Mouse (Mus musculus): ENCODE measurements at regions not wholly inside any gene's neighbourhood (a gene's known extent, or its start where the extent isn't known, plus 50 kb on each side); places are given as distances from the start of the nearest gene placed in this dataset.

- TF ChIP-seq GATA1 (IDR thresholded peaks at IDR 0.05; ENCODE audit: low read length), result no peak
Observed at GRCm38 (mm10) chr11:18631975-18632773, 386.6 kb downstream of the Meis1 start.

DNA sequence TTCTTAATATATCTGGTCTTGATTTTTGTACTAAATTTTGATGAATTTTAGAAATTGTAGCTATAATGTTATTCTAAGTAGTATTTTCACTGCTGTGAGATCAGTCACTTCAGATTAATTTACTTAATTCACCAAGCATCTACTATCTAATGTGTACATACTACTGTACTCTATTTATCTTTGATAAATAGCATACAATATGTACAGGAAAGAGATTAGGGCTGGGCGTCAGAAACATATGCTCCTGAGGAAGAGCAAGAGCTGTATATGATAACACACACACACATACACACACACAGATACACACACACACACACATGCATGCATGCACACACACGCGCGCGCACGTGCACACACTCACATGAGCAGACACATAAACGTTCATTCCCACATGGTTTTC, 387.2 kb downstream of the Meis1 start:
- no peak for TF ChIP-seq GATA1 (IDR thresholded peaks at IDR 0.05; ENCODE audit: low read length)

DNA sequence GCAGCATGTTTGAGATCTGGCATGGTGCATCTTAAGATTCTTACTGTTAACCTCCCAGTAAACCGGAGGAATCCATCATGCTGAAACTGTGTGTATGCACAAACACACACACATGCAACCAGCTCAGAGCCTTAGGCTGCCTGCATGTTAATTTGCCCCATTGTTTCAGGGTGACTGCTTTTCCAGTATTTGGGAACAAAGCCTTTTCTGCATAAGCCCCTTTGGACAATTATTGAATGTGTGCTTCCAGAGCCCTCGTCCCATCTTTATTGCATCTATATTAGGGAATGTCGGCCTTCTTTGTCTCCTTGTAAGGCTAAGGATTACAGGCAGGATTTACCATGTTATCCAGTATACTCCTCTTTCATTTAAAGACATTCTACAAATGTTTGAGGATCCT, 397.0 kb downstream of the Meis1 start:
- no peak for TF ChIP-seq GATA1 (IDR thresholded peaks at IDR 0.05; ENCODE audit: low read length)

- no peak for TF ChIP-seq GATA1 (IDR thresholded peaks at IDR 0.05; ENCODE audit: low read length)
Observed at GRCm38 (mm10) chr11:18604836-18605235, 413.9 kb downstream of the Meis1 start.

DNA sequence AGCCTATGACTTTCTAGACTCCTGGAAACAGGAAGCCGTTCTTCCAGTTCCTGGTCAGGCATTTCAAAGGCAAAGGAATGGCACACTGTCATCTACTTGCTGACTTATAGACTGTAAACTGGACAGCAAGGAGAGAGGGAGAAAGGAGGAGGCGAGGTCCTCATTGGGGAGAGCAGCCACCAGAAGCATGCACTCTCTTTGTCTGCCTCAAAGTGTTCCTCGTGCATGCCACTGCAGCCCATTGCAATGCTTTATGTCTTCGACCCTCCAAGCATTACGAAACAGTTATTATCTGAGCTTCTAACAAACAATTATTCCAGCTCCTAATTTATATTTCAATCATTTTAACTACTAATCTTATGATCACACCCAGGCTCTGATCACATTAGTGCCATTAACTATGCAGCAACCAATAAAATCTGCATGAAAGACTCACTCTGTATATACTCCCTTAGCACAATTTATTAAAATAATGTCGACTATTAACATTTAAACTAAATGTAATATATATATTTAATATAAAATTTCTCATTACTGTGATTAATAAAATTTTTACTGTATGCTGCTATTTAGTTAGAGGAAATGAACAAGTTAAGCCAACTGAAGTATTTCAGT, 417.1 kb downstream of the Meis1 start:
- no peak for TF ChIP-seq GATA1 (IDR thresholded peaks at IDR 0.05; ENCODE audit: low read length)

DNA sequence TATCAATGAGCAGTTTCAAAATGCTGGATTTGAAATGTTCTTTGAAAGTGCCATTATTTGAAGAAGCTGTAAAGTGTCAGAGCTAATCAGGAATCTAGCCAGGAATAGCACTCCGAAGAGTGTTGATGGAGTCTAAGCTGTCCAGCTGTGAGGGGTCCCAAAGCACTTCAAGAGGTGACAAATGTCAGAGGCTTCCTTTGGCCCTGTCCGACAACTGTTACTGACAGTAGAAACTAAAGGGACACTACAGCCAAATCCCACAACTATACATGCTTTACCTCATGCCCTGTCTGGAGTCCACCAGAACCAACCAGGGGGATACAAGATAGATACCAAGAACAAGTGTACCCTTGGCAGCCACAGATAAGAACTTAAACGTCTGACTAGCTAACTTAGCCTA, 420.4 kb downstream of the Meis1 start:
- TF ChIP-seq GATA1 (IDR thresholded peaks at IDR 0.05; ENCODE audit: low read length), result no peak

DNA sequence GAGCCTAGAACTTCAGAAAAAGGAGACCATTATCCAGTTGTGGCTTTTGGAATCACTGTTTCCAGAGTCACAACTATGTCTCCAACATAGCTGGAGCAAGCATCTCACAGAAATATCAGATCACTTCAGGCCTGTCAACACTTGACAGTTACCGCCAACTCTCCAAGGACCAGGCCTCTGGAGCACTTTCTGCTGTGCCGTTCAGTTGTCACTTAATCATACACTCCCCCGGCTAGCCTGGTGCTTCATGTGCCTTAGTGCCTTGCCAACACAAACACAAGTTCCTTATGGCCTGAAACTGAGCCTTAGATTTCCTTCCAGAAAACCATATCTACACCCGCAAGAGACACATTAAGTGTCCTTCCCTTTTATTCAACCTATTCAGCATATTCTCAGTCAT, 421.8 kb downstream of the Meis1 start:
- no peak for TF ChIP-seq GATA1 (IDR thresholded peaks at IDR 0.05; ENCODE audit: low read length)

DNA sequence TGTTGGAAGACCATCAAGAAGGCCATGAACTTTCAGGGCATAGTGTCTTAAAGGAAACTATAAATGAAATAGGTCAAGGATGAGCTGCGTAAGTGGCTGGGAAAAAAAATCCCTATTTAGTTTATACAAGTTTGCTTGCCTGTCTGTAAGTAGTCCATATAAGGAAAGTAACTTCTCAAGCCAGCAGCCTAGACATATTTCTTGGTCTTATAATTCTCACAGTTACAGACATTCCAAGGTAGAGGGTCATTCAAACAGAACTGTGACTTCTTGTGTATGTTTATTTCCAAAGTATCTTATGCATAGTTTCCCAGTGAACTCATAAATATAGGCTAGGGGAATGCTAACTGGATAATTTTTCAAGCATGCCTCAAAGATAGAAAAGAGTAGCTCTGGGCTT, 428.3 kb downstream of the Meis1 start:
- TF ChIP-seq GATA1 (IDR thresholded peaks at IDR 0.05; ENCODE audit: low read length), result no peak

DNA sequence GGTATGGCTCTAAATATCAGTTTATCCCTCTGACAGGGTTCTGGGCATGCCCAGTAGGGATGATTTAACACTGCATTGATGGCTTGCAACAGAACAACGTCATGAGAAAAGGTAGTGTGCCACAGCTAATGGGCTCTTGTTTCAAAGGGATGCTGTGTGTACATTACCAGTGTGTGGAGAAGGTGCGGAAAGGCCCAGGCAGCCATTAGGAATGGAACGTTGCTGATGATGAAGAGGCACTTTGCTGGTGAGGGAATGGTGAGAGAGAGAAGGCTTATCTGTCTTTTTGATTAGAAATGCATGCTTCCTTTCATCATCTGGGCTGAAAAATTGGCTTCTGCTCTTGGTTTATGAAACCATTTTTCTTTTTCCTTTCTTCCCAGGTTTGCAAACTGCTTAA, 432.3 kb downstream of the Meis1 start:
- no peak for TF ChIP-seq GATA1 (IDR thresholded peaks at IDR 0.05; ENCODE audit: low read length)

DNA sequence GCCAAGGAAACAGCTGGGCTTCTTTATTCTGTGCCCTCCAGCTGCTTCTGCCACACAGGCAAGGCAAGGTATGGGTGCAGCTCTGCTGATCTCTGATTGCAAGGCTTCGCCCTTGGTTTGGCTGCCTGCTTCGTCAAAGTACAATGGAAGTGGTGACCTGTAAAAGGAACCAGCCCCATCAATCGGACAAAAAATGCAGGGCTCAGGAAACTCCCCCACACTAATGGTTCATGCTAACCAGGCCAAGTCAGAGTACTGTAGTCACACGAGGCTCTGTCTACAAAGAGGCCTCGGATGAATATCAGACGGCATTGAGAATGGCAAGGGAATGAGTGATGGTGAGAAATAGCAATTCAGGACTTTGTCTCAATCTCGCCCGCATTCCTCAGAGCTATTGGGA, 433.8 kb downstream of the Meis1 start:
- no peak for TF ChIP-seq GATA1 (IDR thresholded peaks at IDR 0.05; ENCODE audit: low read length)

GRCm38 (mm10) chr11:18582781-18583161, 436.0 kb downstream of the Meis1 start:
- TF ChIP-seq GATA1 (IDR thresholded peaks at IDR 0.05; ENCODE audit: low read length), result no peak

- no peak for TF ChIP-seq GATA1 (IDR thresholded peaks at IDR 0.05; ENCODE audit: low read length)
Observed at GRCm38 (mm10) chr11:18581997-18582780, 436.6 kb downstream of the Meis1 start.

GRCm38 (mm10) chr11:18581078-18581800, 437.5 kb downstream of the Meis1 start:
- no peak for TF ChIP-seq GATA1 (IDR thresholded peaks at IDR 0.05; ENCODE audit: low read length)

DNA sequence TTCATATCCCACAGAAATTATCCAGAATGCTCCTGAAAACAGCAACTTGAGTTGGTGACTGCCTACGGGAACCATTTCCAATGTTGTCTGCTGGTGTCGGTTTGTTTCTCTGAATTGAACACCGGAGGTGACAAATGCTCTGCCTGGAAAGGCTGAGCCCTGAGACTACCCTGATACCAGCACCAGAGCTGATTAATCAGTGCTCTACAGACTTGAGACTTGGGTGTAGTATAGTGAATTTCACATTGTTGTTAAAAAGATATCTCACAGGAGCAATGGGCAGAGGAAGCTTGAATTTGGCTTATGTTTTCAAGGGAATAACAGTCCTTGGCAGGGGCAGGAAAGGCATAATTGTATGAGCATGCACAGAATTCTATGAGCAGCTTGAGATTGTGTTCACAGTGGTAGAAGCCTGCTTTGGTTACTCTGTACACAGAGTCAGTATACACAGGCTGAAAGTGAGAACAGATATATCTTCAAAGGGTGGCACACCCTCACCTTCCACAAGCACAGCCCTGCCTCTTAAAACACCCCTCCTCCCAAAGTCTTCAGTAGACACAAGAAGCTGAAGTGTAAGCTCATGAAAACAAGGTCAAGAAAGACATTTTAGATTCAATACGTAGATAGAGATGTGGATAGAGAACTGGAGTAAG, 447.1 kb downstream of the Meis1 start:
- TF ChIP-seq GATA1 (IDR thresholded peaks at IDR 0.05; ENCODE audit: low read length), result no peak

DNA sequence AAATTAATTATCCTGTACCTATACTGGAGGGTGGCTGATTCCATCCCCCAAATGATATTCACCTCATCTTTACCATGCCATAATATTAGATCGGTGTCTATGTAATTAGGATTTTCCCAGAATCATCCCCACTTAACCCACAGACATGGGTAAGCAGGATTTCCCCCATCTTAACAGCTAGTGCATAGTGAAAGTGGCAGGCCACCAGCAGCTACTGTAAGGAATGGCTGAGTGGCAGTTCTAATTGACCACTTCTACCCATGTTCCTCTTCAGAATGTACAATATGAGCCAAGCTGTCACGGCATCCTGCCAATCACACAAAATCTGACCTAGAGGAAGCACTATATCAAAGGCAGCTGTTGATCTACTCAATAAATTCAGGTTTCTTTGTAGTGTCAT, 455.8 kb downstream of the Meis1 start:
- TF ChIP-seq GATA1 (IDR thresholded peaks at IDR 0.05; ENCODE audit: low read length), result no peak
